Mouse (Mus musculus): ENCODE measurements around the gene Urgcp. TPM values are rescaled to one million over a fixed set of nuclear protein-coding genes. Genes with fewer than 3 reads are reported as not detected.

Gene Urgcp
- polyA plus RNA-seq, 1 experiment from 2014 or later: 19.3 TPM

DNA sequence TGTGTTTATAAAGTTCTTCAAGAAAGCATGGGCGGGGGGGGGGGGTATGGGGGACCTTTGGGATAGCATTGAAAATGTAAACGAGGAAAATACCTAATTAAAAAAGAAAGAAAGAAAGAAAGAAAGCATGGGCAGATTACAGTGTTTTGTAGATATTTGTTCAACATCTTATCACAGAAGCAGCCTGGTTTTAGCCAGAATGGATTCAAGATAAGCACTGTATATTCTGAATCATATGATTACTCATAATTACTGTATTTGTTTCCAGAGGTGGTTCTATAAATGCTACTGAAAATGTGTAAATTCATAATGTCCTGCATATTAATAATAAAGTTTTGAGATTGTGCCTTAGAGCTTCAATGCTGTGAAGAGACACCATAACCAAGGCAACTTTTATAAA lies 60.9 kb downstream of the Urgcp start:
- peaks cover 7% of the 10 kb centered on the region for H3K4me1 ChIP-seq
- WGBS: 66% methylated on average over 2 of the region's 2 CpGs
- peaks cover 35% of the 10 kb centered on the region for H3K36me3 ChIP-seq (replicated peaks)

DNA sequence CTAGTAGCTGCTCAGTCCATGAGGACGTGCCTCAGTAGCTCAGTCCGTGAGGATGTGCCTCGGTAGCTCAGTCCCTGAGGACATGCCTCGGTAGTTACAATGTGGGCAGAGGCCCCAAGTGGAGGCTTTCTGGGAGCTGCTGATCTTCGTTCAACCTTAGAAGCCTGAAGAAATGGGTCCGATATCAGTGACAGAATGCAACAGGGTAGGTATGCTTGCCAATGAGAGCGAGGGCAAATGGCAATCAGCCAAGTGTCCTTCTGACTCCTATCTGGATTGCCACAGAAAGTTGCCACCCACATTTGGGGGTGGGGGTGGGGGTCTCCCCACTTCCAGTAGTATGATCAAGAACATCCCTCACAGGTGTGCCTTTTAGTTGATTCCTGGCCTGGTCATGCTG lies 61.4 kb downstream of the Urgcp start:
- DNase-seq (ENCODE audit: extremely low spot score, low spot score): no peak
- H3K36me3 ChIP-seq (replicated peaks): peaks cover 33% of the 10 kb centered on the region
- H3K4me3 ChIP-seq: no peak overlapping the region
- no peaks in the 10 kb centered on the region for H3K9me3 ChIP-seq
- 91% methylated on average over 7 of the region's 7 CpGs for WGBS
- H3K27ac ChIP-seq: no peak overlapping the region
- H3K27me3 ChIP-seq (ENCODE audit: poor library complexity, severe bottlenecking): no peaks in the 10 kb centered on the region
- peaks cover 2% of the 10 kb centered on the region for H3K4me1 ChIP-seq

More for the DNA sequence above, 60.9 kb downstream of the Urgcp start:
- no peak for DNase-seq (ENCODE audit: extremely low spot score, low spot score)
- no peaks in the 10 kb centered on the region for H3K27me3 ChIP-seq (ENCODE audit: poor library complexity, severe bottlenecking)
- no peak overlapping the region for H3K4me3 ChIP-seq
- no peaks in the 10 kb centered on the region for H3K9me3 ChIP-seq
- H3K27ac ChIP-seq: no peak overlapping the region

GRCm38 (mm10) chr11:5691775-5692174 lies 70.4 kb downstream of the Urgcp start:
- no peak overlapping the region for H3K4me3 ChIP-seq
- H3K36me3 ChIP-seq (replicated peaks): no peaks in the 10 kb centered on the region
- no peaks in the 10 kb centered on the region for H3K4me1 ChIP-seq
- no peak overlapping the region for H3K27ac ChIP-seq
- H3K27me3 ChIP-seq (ENCODE audit: poor library complexity, severe bottlenecking): no peaks in the 10 kb centered on the region
- DNase-seq (ENCODE audit: extremely low spot score, low spot score): no peak
- 35% methylated on average over 7 of the region's 7 CpGs for WGBS
- peaks cover 15% of the 10 kb centered on the region; the same call in 1 of the 2 replicates for H3K9me3 ChIP-seq

GRCm38 (mm10) chr11:5684283-5684682 lies 77.9 kb downstream of the Urgcp start:
- no peak for DNase-seq (ENCODE audit: extremely low spot score, low spot score)
- no peaks in the 10 kb centered on the region for H3K9me3 ChIP-seq
- peaks cover 11% of the 10 kb centered on the region; the same call in 1 of the 2 replicates for H3K4me1 ChIP-seq
- H3K27ac ChIP-seq: no peak overlapping the region
- no peaks in the 10 kb centered on the region for H3K36me3 ChIP-seq (replicated peaks)
- H3K4me3 ChIP-seq: no peak overlapping the region
- WGBS: 40% methylated on average over 7 of the region's 7 CpGs
- no peaks in the 10 kb centered on the region for H3K27me3 ChIP-seq (ENCODE audit: poor library complexity, severe bottlenecking)

DNA sequence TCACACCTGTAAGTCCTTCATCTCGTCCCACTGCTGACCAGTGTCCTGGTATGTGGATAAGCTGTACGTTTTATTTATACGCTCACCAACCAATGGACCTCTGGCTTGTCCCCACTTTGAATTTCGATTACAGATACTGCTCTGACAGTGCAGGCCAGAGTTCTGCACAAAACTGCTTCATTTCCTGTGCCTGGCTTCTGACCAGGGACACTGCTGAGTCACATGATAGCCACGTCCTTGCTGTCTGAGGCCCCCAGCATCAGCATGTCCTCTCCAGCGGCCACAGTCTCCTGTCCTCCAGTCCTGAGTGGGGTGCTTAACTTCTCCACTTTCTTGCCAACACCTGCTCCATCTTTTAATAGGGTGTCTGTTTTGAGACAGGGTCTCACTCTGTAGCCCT lies 79.6 kb downstream of the Urgcp start:
- no peaks in the 10 kb centered on the region for H3K27me3 ChIP-seq (ENCODE audit: poor library complexity, severe bottlenecking)
- WGBS: 73% methylated on average over 6 of the region's 6 CpGs
- no peak overlapping the region for H3K4me3 ChIP-seq
- no peaks in the 10 kb centered on the region for H3K36me3 ChIP-seq (replicated peaks)
- no peak overlapping the region for H3K27ac ChIP-seq
- DNase-seq (ENCODE audit: extremely low spot score, low spot score): no peak
- peaks cover 11% of the 10 kb centered on the region; the same call in 1 of the 2 replicates for H3K4me1 ChIP-seq
- H3K9me3 ChIP-seq: no peaks in the 10 kb centered on the region

Other genes with a start within 250 kb of the Urgcp start
- 93.9 and 99.6 TPM in 2 replicates for gene Xbp1, start 241.7 kb downstream of the Urgcp start, polyA plus RNA-seq (2016; fragmentation: Nextera tagmentation; extraction: Ambion mirVana)
- 21.5 and 27.2 TPM in 2 replicates for gene Ccdc117, start 220.2 kb downstream of the Urgcp start, polyA plus RNA-seq (2016; fragmentation: Nextera tagmentation; extraction: Ambion mirVana)
- not detected in 2 replicates for gene Ankrd36, start 192.7 kb downstream of the Urgcp start, polyA plus RNA-seq (2016; fragmentation: Nextera tagmentation; extraction: Ambion mirVana)
- 160 and 169 TPM in 2 replicates for gene Mrps24, start 46.7 kb downstream of the Urgcp start, polyA plus RNA-seq (2016; fragmentation: Nextera tagmentation; extraction: Ambion mirVana)
- gene Dbnl, start 26.1 kb upstream of the Urgcp start, polyA plus RNA-seq (2016; fragmentation: Nextera tagmentation; extraction: Ambion mirVana): 140 and 141 TPM in 2 replicates
- 2.8 and 2.9 TPM in 2 replicates for gene Pgam2, start 41.4 kb upstream of the Urgcp start, polyA plus RNA-seq (2016; fragmentation: Nextera tagmentation; extraction: Ambion mirVana)
- 10.1 and 10.6 TPM in 2 replicates for gene Polm, start 75.6 kb upstream of the Urgcp start, polyA plus RNA-seq (2016; fragmentation: Nextera tagmentation; extraction: Ambion mirVana)
- gene Aebp1, start 99.6 kb upstream of the Urgcp start, polyA plus RNA-seq (2016; fragmentation: Nextera tagmentation; extraction: Ambion mirVana): 8.0 and 8.8 TPM in 2 replicates
- 158 and 163 TPM in 2 replicates for gene Pold2, start 115.9 kb upstream of the Urgcp start, polyA plus RNA-seq (2016; fragmentation: Nextera tagmentation; extraction: Ambion mirVana)
- gene Myl7, start 136.4 kb upstream of the Urgcp start, polyA plus RNA-seq (2016; fragmentation: Nextera tagmentation; extraction: Ambion mirVana): 2.6 and 3.1 TPM in 2 replicates
- gene Gck, start 187.7 kb upstream of the Urgcp start, polyA plus RNA-seq (2016; fragmentation: Nextera tagmentation; extraction: Ambion mirVana): 2.2 and 2.5 TPM in 2 replicates
- gene Ykt6, start 193.3 kb upstream of the Urgcp start, polyA plus RNA-seq (2016; fragmentation: Nextera tagmentation; extraction: Ambion mirVana): 58.5 and 65.5 TPM in 2 replicates